Mouse (Mus musculus): ENCODE data around the gene Lmcd1.

- TF ChIP-seq CTCF (IDR thresholded peaks at IDR 0.05; ENCODE audit: borderline replicate concordance, control insufficient read depth, extremely low read depth, insufficient read depth, low read length, poor library complexity) (no peak), POLR2A (IDR thresholded peaks at IDR 0.05; ENCODE audit: control insufficient read depth, extremely low read depth, insufficient read depth, low read length, poor library complexity) (no peak)
Observed at GRCm38 (mm10) chr6:112365294-112365693, 91.7 kb downstream of the Lmcd1 start.

Data from thymus, adult 2 months (tissue).